Mouse (Mus musculus): ENCODE measurements around the gene Nol9. TPM values are rescaled to one million over a fixed set of nuclear protein-coding genes. Genes with fewer than 3 reads are reported as not detected.

The Nol9 gene
- polyA plus RNA-seq, 1 experiment from 2014 or later: 14.8 TPM

- H3K36me3 ChIP-seq (ENCODE audit: inconsistent target): no peaks in the 10 kb centered on the region
- H3K27ac ChIP-seq: no peak overlapping the region
- WGBS (ENCODE audit: missing documents): 93% methylated on average over 3 of the region's 3 CpGs
- no peak overlapping the region for H3K4me3 ChIP-seq (ENCODE audit: inconsistent target)
- H3K79me2 ChIP-seq (ENCODE audit: inconsistent target): peaks cover 22% of the 10 kb centered on the region
Observed at GRCm38 (mm10) chr4:152006812-152007211, 32.3 kb upstream of the Nol9 start.

GRCm38 (mm10) chr4:152007481-152008147 is 31.5 kb upstream of the Nol9 start:
- Histone ChIP-seq H3K36me3 (ENCODE audit: inconsistent target) (peaks cover 4% of the 10 kb centered on the region; the same call in 1 of the 2 replicates), H3K79me2 (ENCODE audit: inconsistent target) (peaks cover 30% of the 10 kb centered on the region), H3K27ac (no peak overlapping the region), H3K4me3 (ENCODE audit: inconsistent target) (peak overlapping the region; percentile 54; the same call in 1 of the 2 replicates)
- 69% methylated on average over 8 of the region's 8 CpGs for WGBS (ENCODE audit: missing documents)

- 3% methylated on average over 14 of the region's 14 CpGs for WGBS (ENCODE audit: missing documents)
- Histone ChIP-seq H3K4me3 (ENCODE audit: inconsistent target) (peak overlapping the region; percentile 54), H3K36me3 (ENCODE audit: inconsistent target) (peaks cover 9% of the 10 kb centered on the region; the same call in 1 of the 2 replicates), H3K79me2 (ENCODE audit: inconsistent target) (peaks cover 35% of the 10 kb centered on the region), H3K27ac (0 out of 2 replicates have a peak overlapping the region, but pooled peaks have one; percentile 25)
Observed at GRCm38 (mm10) chr4:152008148-152008500, 31.0 kb upstream of the Nol9 start.

GRCm38 (mm10) chr4:152008622-152009075 is 30.5 kb upstream of the Nol9 start, which contains the start of gene Klhl21:
Gene Klhl21, plus strand, starts transcription at chr4:152008803.
- peak within 1 kb of the TSS; percentile 58 for H3K4me3 ChIP-seq (ENCODE audit: inconsistent target)
- H3K79me2 ChIP-seq (ENCODE audit: inconsistent target): peaks cover 40% of the 10 kb centered on the region
- peaks cover 11% of the 10 kb centered on the region; the same call in 1 of the 2 replicates for H3K36me3 ChIP-seq (ENCODE audit: inconsistent target)
- H3K27ac ChIP-seq: 0 out of 2 replicates have a peak within 1 kb of the TSS, but pooled peaks have one; percentile 25
- WGBS (ENCODE audit: missing documents): under 1% methylated on average over 42 of the region's 45 CpGs

GRCm38 (mm10) chr4:152009076-152010051 is 29.8 kb upstream of the Nol9 start:
- Histone ChIP-seq H3K79me2 (ENCODE audit: inconsistent target) (peaks cover 45% of the 10 kb centered on the region), H3K27ac (peak overlapping the region; percentile 46), H3K4me3 (ENCODE audit: inconsistent target) (peak overlapping the region; percentile 58), H3K36me3 (ENCODE audit: inconsistent target) (peaks cover 15% of the 10 kb centered on the region; the same call in 1 of the 2 replicates)
- under 1% methylated on average over 100 of the region's 115 CpGs for WGBS (ENCODE audit: missing documents)

GRCm38 (mm10) chr4:152010091-152010706 is 28.9 kb upstream of the Nol9 start:
- 1% methylated on average over 10 of the region's 10 CpGs for WGBS (ENCODE audit: missing documents)
- H3K36me3 ChIP-seq (ENCODE audit: inconsistent target): peaks cover 22% of the 10 kb centered on the region; the same call in 1 of the 2 replicates
- peak overlapping the region; percentile 46 for H3K27ac ChIP-seq
- peak overlapping the region; percentile 58 for H3K4me3 ChIP-seq (ENCODE audit: inconsistent target)
- H3K79me2 ChIP-seq (ENCODE audit: inconsistent target): peaks cover 45% of the 10 kb centered on the region

- H3K36me3 ChIP-seq (ENCODE audit: inconsistent target): peaks cover 28% of the 10 kb centered on the region; the same call in 1 of the 2 replicates
- no peak overlapping the region for H3K27ac ChIP-seq
- 17% methylated on average over 13 of the region's 13 CpGs for WGBS (ENCODE audit: missing documents)
Observed at GRCm38 (mm10) chr4:152010707-152011134, 28.4 kb upstream of the Nol9 start.

GRCm38 (mm10) chr4:152011171-152011760 is 27.9 kb upstream of the Nol9 start:
- peak overlapping the region; percentile 58; the same call in 1 of the 2 replicates for H3K4me3 ChIP-seq (ENCODE audit: inconsistent target)
- H3K79me2 ChIP-seq (ENCODE audit: inconsistent target): peaks cover 45% of the 10 kb centered on the region
- WGBS (ENCODE audit: missing documents): 77% methylated on average over 8 of the region's 8 CpGs
- H3K36me3 ChIP-seq (ENCODE audit: inconsistent target): peaks cover 31% of the 10 kb centered on the region; the same call in 1 of the 2 replicates
- H3K27ac ChIP-seq: no peak overlapping the region

More at GRCm38 (mm10) chr4:152010707-152011134, 28.4 kb upstream of the Nol9 start:
- Histone ChIP-seq H3K4me3 (ENCODE audit: inconsistent target) (peak overlapping the region; percentile 58), H3K79me2 (ENCODE audit: inconsistent target) (peaks cover 45% of the 10 kb centered on the region)

- H3K4me3 ChIP-seq (ENCODE audit: inconsistent target): no peak overlapping the region
- H3K27ac ChIP-seq: no peak overlapping the region
- WGBS (ENCODE audit: missing documents): 93% methylated on average over 15 of the region's 16 CpGs
- H3K36me3 ChIP-seq (ENCODE audit: inconsistent target): peaks cover 31% of the 10 kb centered on the region; the same call in 1 of the 2 replicates
- H3K79me2 ChIP-seq (ENCODE audit: inconsistent target): peaks cover 45% of the 10 kb centered on the region
Observed at GRCm38 (mm10) chr4:152012109-152012508, 27.0 kb upstream of the Nol9 start.

GRCm38 (mm10) chr4:152013036-152013813 is 25.9 kb upstream of the Nol9 start:
- Histone ChIP-seq H3K4me3 (ENCODE audit: inconsistent target) (no peak overlapping the region), H3K36me3 (ENCODE audit: inconsistent target) (peaks cover 31% of the 10 kb centered on the region; the same call in 1 of the 2 replicates), H3K27ac (no peak overlapping the region), H3K79me2 (ENCODE audit: inconsistent target) (peaks cover 45% of the 10 kb centered on the region)
- WGBS (ENCODE audit: missing documents): 75% methylated on average over 12 of the region's 12 CpGs

GRCm38 (mm10) chr4:152019073-152019472 is 20.0 kb upstream of the Nol9 start:
- 89% methylated on average over 6 of the region's 6 CpGs for WGBS (ENCODE audit: missing documents)
- H3K4me3 ChIP-seq (ENCODE audit: inconsistent target): no peak overlapping the region
- H3K79me2 ChIP-seq (ENCODE audit: inconsistent target): peaks cover 5% of the 10 kb centered on the region; the same call in 1 of the 2 replicates
- peaks cover 53% of the 10 kb centered on the region for H3K36me3 ChIP-seq (ENCODE audit: inconsistent target)
- H3K27ac ChIP-seq: no peak overlapping the region

- no peak overlapping the region for H3K4me3 ChIP-seq (ENCODE audit: inconsistent target)
Observed at GRCm38 (mm10) chr4:152020024-152020423, 19.1 kb upstream of the Nol9 start.

GRCm38 (mm10) chr4:152021568-152022097 is 17.5 kb upstream of the Nol9 start:
- 91% methylated on average over 11 of the region's 12 CpGs for WGBS (ENCODE audit: missing documents)
- Histone ChIP-seq H3K27ac (no peak overlapping the region), H3K36me3 (ENCODE audit: inconsistent target) (peaks cover 33% of the 10 kb centered on the region), H3K79me2 (ENCODE audit: inconsistent target) (peaks cover 28% of the 10 kb centered on the region; the same call in 1 of the 2 replicates), H3K4me3 (ENCODE audit: inconsistent target) (no peak overlapping the region)

More at GRCm38 (mm10) chr4:152020024-152020423, 19.1 kb upstream of the Nol9 start:
- peaks cover 43% of the 10 kb centered on the region for H3K36me3 ChIP-seq (ENCODE audit: inconsistent target)
- no peak overlapping the region for H3K27ac ChIP-seq
- H3K79me2 ChIP-seq (ENCODE audit: inconsistent target): peaks cover 12% of the 10 kb centered on the region; the same call in 1 of the 2 replicates
- WGBS (ENCODE audit: missing documents): 94% methylated on average over 21 of the region's 21 CpGs
